ENCODE assay signal across 20 mouse cellular contexts in the genomic region with DNA sequence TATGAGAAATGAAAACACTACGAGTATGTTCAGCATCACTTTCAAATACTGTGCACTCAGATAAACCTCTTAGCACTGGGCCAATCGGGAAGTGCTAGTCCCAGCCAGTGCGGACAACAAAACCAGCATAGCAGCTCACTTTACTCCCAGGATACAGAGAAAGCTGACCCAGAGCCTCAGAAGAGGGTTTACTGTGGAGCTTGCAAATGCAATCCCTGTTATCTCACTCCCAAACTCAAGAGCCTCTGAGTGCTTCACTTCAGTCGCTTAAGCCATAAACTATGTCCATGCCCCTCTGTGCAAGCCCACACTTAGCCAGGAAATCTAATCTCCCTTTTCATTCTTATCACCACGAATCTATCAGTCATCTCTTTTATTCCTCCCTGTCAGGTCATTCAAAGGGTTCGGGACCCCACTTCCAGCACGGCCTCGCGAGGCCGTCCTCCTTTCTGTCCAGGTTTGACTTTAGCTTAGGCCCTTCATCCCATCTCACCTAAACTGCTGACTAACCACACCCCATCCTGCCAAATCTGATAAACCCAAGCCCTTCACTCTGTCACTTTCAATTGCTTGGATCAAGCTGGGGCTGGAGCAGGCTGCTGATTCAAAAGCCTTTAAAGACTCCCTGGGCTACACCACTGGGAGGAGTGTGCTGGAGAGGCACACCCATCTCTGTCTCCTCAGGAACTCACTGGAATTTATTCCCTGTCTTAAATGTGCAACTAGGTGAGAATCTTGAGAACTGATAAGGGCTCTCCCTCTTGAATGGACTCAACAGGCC. TPM values are rescaled to one million over a fixed set of nuclear protein-coding genes. Genes with fewer than 3 reads are reported as not detected.
DNase-seq lines count a peak whose midpoint lies in the region; ATAC-seq and TF ChIP-seq lines count a peak whose summit lies in the region.
"Had no signal": no experiment of that assay in that cellular context is flagged by ENCODE, and none has a peak within 500 bp of the region (broad histone marks: within the 10 kb centered on the region; RNA-seq: fewer than 3 reads in every experiment).

No protein-coding gene starts in this region.

- H3K4me1 ChIP-seq in lung, adult 2 months (ENCODE audit: control insufficient read depth, insufficient read depth, low read length) = peaks cover 35% of the 10 kb centered on the region
- H3K4me1 ChIP-seq: hindbrain, embryonic 15.5 days had no signal

- TF ChIP-seq CTCF in lung, adult 2 months (IDR thresholded peaks at IDR 0.05; ENCODE audit: insufficient read depth, low read length) = no peak

- WGBS in lung, adult 2 months = 48% methylated on average over 10 of the region's 10 CpGs

- ATAC-seq in cerebellum, adult (ENCODE audit: insufficient number of reproducible peaks, low FRiP score, low TSS enrichment) = no peak
- ATAC-seq: liver, postnatal 0 days; Patski had no signal

- DNase-seq in heart, adult 11 months = peak; percentile 76
- DNase-seq in heart, adult 18-20 months = no peak
- DNase-seq in lung, adult 18-20 months = peak; percentile 23 to 61
- DNase-seq in lung, adult 2 months = no peak
- DNase-seq in R1 (ENCODE audit: low read depth, low spot score) = peak; percentile 88
- DNase-seq in lung, postnatal 10 days = peak; percentile 36
- no peak for DNase-seq in spleen, adult 12 weeks (ENCODE audit: low spot score)
- DNase-seq: cerebellum, adult 2 months; cerebellum, postnatal 36 days; heart, adult 2 months; heart, postnatal 36 days; kidney, adult 18-20 months; liver, postnatal 0 days; right cerebral cortex, postnatal 4 days had no signal

- no peak overlapping the region for H3K4me3 ChIP-seq in lung, adult 2 months (replicated peaks; ENCODE audit: extremely low read depth, low read depth, low read length)
- H3K4me3 ChIP-seq: embryonic facial prominence, embryonic 10.5 days; forebrain, embryonic 12.5 days; heart, adult 2 months; hindbrain, embryonic 15.5 days; layer of hippocampus, adult 2 months had no signal

- TF ChIP-seq POLR2A in lung, adult 2 months (IDR thresholded peaks at IDR 0.05; ENCODE audit: borderline replicate concordance, extremely low read depth, low read depth, low read length) = no peak

RNA-seq across cellular contexts. Expression of gene Rai14, which starts 46.1 kb away (rescaled TPM):
- 1 to 10 TPM; 3.6 to 3.9 TPM for total RNA-seq in heart, adult 18-20 months (2021)
- 9.4 and 14.3 TPM in 2 replicates for polyA plus RNA-seq in lung, adult 2 months (2012; rRNA removed)

Comparison
In these comparisons a context has a peak if more than half of its experiments do, and no peak if none do; other contexts are left out.
1. DNase-seq: peak in heart, adult 11 months (single experiment), lung, adult 18-20 months (2 of 2), R1 (single experiment) and lung, postnatal 10 days (single experiment); none in heart, adult 18-20 months (0 of 2), lung, adult 2 months (single experiment) and spleen, adult 12 weeks (single experiment).